Mouse (Mus musculus) liver, embryonic 16.5 days (tissue): ENCODE measurements around the gene Gga2. TPM values are rescaled to one million over a fixed set of nuclear protein-coding genes. Genes with fewer than 3 reads are reported as not detected.
A peak's percentile ranks its signal among the peaks of the same experiment; 100 is the strongest.

Experiments used
- ATAC-seq: fragments of 200-750 bp; cut with Nextera tagmentation; 2 replicates; pipeline ENCODE4 v1.8.0; 2017; ENCODE audit warnings: low read depth, mild to moderate bottlenecking, moderate number of reproducible peaks, moderate library complexity
- H3K27ac ChIP-seq: fragments of 300-500 bp; sonication (generic); 2 replicates; pipeline ENCODE4 v1.5.1; 2014; ENCODE audit warnings: mild to moderate bottlenecking, low read length
- H3K27me3 ChIP-seq: fragments of 300-500 bp; sonication (generic); 2 replicates; pipeline ENCODE4 v1.6.1; 2014; ENCODE audit warnings: low read depth, low read length, mixed read lengths; ENCODE audit not compliant: control insufficient read depth, insufficient read depth
- H3K36me3 ChIP-seq: fragments of 300-500 bp; sonication (generic); 2 replicates; pipeline ENCODE4 v1.6.1; 2014; ENCODE audit warnings: mild to moderate bottlenecking; ENCODE audit not compliant: control insufficient read depth, insufficient read depth
- H3K4me1 ChIP-seq: fragments of 300-500 bp; sonication (generic); 2 replicates; pipeline ENCODE4 v1.6.1; 2014; ENCODE audit warnings: low read depth, low read length, mixed read lengths; ENCODE audit not compliant: control insufficient read depth
- H3K4me2 ChIP-seq: fragments of 300-500 bp; sonication (generic); 2 replicates; pipeline ENCODE4 v1.6.1; 2014; ENCODE audit warnings: low read depth, low read length, mixed read lengths
- H3K4me3 ChIP-seq: fragments of 300-500 bp; sonication (generic); 2 replicates; pipeline ENCODE4 v1.5.1; 2014; ENCODE audit warnings: low read depth, mild to moderate bottlenecking, low read length
- H3K9ac ChIP-seq: fragments of 300-500 bp; sonication (generic); 2 replicates; pipeline ENCODE4 v1.6.1; 2014; ENCODE audit warnings: low read depth, low read length
- H3K9me3 ChIP-seq: fragments of 300-500 bp; sonication (generic); replicated peaks from 2 replicates; pipeline ENCODE4 v1.6.1; 2016; ENCODE audit warnings: low read length; ENCODE audit not compliant: control insufficient read depth
- whole genome bisulfite sequencing: fragments of 180-500 bp; shearing (Covaris S2); extraction: QIAGEN DNeasy Blood & Tissue Kit; methylation state at CpG from one replicate; pipeline ENCODE4 v1.1.7; 2014; ENCODE audit not compliant: insufficient replicate concordance; 5-methylcytosine and 5-hydroxymethylcytosine counted together
- polyA plus RNA-seq: library from polyadenylated mRNA; unstranded; fragments of >200 nt; fragmentation: Nextera tagmentation; extraction: Ambion mirVana; gene quantifications from 2 replicates; pipeline ENCODE4 v1.2.1, GENCODE M21; 2015

The Gga2 gene
- polyA plus RNA-seq, result 32.6 and 34.6 TPM in 2 replicates

- Histone ChIP-seq H3K27ac (peak within 1 kb of the TSS; percentile 76), H3K36me3 (no peaks in the 10 kb centered on the region), H3K4me2 (peak within 1 kb of the TSS; percentile 95), H3K4me1 (peaks cover 49% of the 10 kb centered on the region), H3K4me3 (peak within 1 kb of the TSS; percentile 80), H3K27me3 (no peaks in the 10 kb centered on the region), H3K9me3 (no peaks in the 10 kb centered on the region), H3K9ac (peak within 1 kb of the TSS; percentile 76)
- 0% methylated on average over 49 of the region's 50 CpGs for WGBS
- ATAC-seq, result peak; percentile 83
Observed at GRCm38 (mm10) chr7:122020667-122021354, at the start of gene Gga2. Gga2 (minus strand) TSS chr7:122021222.

GRCm38 (mm10) chr7:122067517-122068381, 46.7 kb upstream of the Gga2 start:
- H3K4me1 ChIP-seq, result peaks cover 25% of the 10 kb centered on the region
- H3K4me2 ChIP-seq, result peak overlapping the region; percentile 97
- no peaks in the 10 kb centered on the region for H3K9me3 ChIP-seq
- peak; percentile 5 for ATAC-seq
- under 1% methylated on average over 54 of the region's 58 CpGs for WGBS
- peak overlapping the region; percentile 73 for H3K9ac ChIP-seq
- peak overlapping the region; percentile 81 for H3K4me3 ChIP-seq
- peaks cover 11% of the 10 kb centered on the region for H3K36me3 ChIP-seq
- H3K27me3 ChIP-seq, result no peaks in the 10 kb centered on the region
- H3K27ac ChIP-seq, result peak overlapping the region; percentile 85

GRCm38 (mm10) chr7:122066945-122067516, 46.0 kb upstream of the Gga2 start, which contains the start of the genes Ubfd1 and Ears2:
Ubfd1 (plus strand) TSS chr7:122067175.
Ears2 (minus strand) TSS chr7:122067263.
- H3K4me2 ChIP-seq, result peak within 1 kb of the TSS; percentile 97
- H3K9me3 ChIP-seq, result no peaks in the 10 kb centered on the region
- H3K27ac ChIP-seq, result peak within 1 kb of the TSS; percentile 85
- peak within 1 kb of the TSS; percentile 81 for H3K4me3 ChIP-seq
- H3K36me3 ChIP-seq, result peaks cover 7% of the 10 kb centered on the region
- WGBS, result under 1% methylated on average over 57 of the region's 60 CpGs
- peak within 1 kb of the TSS; percentile 73 for H3K9ac ChIP-seq
- peaks cover 25% of the 10 kb centered on the region for H3K4me1 ChIP-seq
- peak; percentile 97 for ATAC-seq
- no peaks in the 10 kb centered on the region for H3K27me3 ChIP-seq

- Histone ChIP-seq H3K4me2 (peak overlapping the region; percentile 97), H3K36me3 (0 out of 2 replicates have a peak, but pooled peaks cover 3% of the 10 kb centered on the region), H3K4me3 (peak overlapping the region; percentile 81), H3K9ac (peak overlapping the region; percentile 73), H3K27me3 (no peaks in the 10 kb centered on the region), H3K27ac (peak overlapping the region; percentile 85), H3K4me1 (peaks cover 25% of the 10 kb centered on the region), H3K9me3 (no peaks in the 10 kb centered on the region)
- 6% methylated on average over 31 of the region's 31 CpGs for WGBS
- no peak for ATAC-seq
Observed at GRCm38 (mm10) chr7:122066102-122066944, 45.3 kb upstream of the Gga2 start.

GRCm38 (mm10) chr7:122065656-122066055, 44.6 kb upstream of the Gga2 start:
- no peak for ATAC-seq
- WGBS, result 44% methylated on average over 1 of the region's 1 CpGs
- Histone ChIP-seq H3K9ac (no peak overlapping the region), H3K9me3 (no peaks in the 10 kb centered on the region), H3K4me3 (no peak overlapping the region), H3K36me3 (0 out of 2 replicates have a peak, but pooled peaks cover 3% of the 10 kb centered on the region), H3K27me3 (no peaks in the 10 kb centered on the region), H3K4me1 (peaks cover 25% of the 10 kb centered on the region), H3K4me2 (peak overlapping the region; percentile 97), H3K27ac (no peak overlapping the region)

GRCm38 (mm10) chr7:122056633-122057032, 35.6 kb upstream of the Gga2 start:
- H3K9ac ChIP-seq, result no peak overlapping the region
- no peaks in the 10 kb centered on the region for H3K9me3 ChIP-seq
- H3K4me3 ChIP-seq, result no peak overlapping the region
- 67% methylated on average over 5 of the region's 5 CpGs for WGBS
- ATAC-seq, result peak; percentile 60
- no peak overlapping the region for H3K27ac ChIP-seq
- peaks cover 4% of the 10 kb centered on the region for H3K36me3 ChIP-seq
- H3K27me3 ChIP-seq, result no peaks in the 10 kb centered on the region
- no peak overlapping the region for H3K4me2 ChIP-seq
- H3K4me1 ChIP-seq, result no peaks in the 10 kb centered on the region; the same call in 1 of the 2 replicates

GRCm38 (mm10) chr7:122050834-122051233, 29.8 kb upstream of the Gga2 start:
- Histone ChIP-seq H3K27me3 (no peaks in the 10 kb centered on the region), H3K27ac (no peak overlapping the region), H3K4me2 (no peak overlapping the region), H3K4me1 (peaks cover 8% of the 10 kb centered on the region), H3K36me3 (no peaks in the 10 kb centered on the region; the same call in none of the 2 replicates), H3K9ac (no peak overlapping the region), H3K4me3 (no peak overlapping the region), H3K9me3 (no peaks in the 10 kb centered on the region)
- 78% methylated on average over 1 of the region's 1 CpGs for WGBS
- ATAC-seq, result no peak

GRCm38 (mm10) chr7:122048191-122048590, 27.2 kb upstream of the Gga2 start:
- H3K27ac ChIP-seq, result no peak overlapping the region
- ATAC-seq, result no peak
- no peaks in the 10 kb centered on the region for H3K9me3 ChIP-seq
- H3K27me3 ChIP-seq, result no peaks in the 10 kb centered on the region
- peaks cover 11% of the 10 kb centered on the region for H3K4me1 ChIP-seq
- H3K4me3 ChIP-seq, result no peak overlapping the region
- H3K9ac ChIP-seq, result no peak overlapping the region
- no peak overlapping the region for H3K4me2 ChIP-seq
- H3K36me3 ChIP-seq, result no peaks in the 10 kb centered on the region; the same call in 1 of the 2 replicates
- WGBS, result 79% methylated on average over 9 of the region's 9 CpGs
